Mouse (Mus musculus): ENCODE results near the gene Kl. TPM values are rescaled to one million over a fixed set of nuclear protein-coding genes. Genes with fewer than 3 reads are reported as not detected.

Kl gene
- polyA plus RNA-seq, 1 experiment from 2014 or later: 0.03 TPM

DNA sequence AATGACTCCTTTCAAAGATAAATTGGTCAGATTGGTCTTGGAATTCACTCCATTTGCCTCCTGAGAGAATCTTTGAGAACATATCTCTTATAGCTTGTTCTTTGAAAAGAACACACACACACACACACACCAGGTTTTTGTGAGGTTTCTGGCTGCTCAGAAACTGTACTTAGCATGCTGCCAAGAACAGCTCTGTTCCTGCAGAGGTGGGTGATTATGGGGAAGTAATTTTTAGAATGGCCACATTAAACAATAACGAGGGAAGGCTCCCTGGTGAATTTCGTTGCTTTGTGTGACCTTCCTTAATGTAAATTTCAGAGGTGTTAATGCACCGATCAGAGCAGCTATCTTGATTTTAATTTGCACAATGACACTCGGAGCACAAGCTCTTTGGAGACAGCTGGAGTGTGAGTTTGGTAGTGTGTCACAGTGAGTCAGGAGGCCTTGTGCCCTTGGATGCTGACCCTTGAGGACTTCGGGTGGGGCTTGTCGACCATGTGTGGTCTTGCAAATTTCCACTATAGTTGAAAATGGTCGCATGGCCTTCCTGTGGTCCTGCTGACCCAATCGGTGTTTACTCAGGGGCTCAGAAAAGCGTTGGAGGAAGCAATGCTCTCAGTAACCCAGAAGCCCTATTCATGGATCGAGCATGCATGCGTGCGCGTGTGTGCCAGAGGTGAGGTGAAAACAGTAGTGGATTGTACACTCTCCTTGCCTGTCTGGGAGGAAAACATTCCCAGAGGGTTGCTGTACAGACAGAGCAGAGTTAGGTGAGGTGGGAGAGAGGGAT is 67.8 kb downstream of the Kl start:
- Histone ChIP-seq H3K36me3 (no peaks in the 10 kb centered on the region), H3K27me3 (replicated peaks) (no peaks in the 10 kb centered on the region), H3K9ac (no peak overlapping the region), H3K4me1 (replicated peaks) (peaks cover 9% of the 10 kb centered on the region; the same call in 1 of the 2 replicates), H3K4me2 (replicated peaks) (no peak overlapping the region), H3K9me3 (no peaks in the 10 kb centered on the region), H3K27ac (no peak overlapping the region), H3K4me3 (replicated peaks) (no peak overlapping the region)
- no peak for ATAC-seq
- WGBS: 77% methylated on average over 13 of the region's 13 CpGs

GRCm38 (mm10) chr5:151020831-151021230 is 68.4 kb downstream of the Kl start:
- no peak overlapping the region for H3K4me2 ChIP-seq (replicated peaks)
- WGBS: 79% methylated on average over 14 of the region's 14 CpGs
- no peak overlapping the region for H3K9ac ChIP-seq
- H3K4me3 ChIP-seq (replicated peaks): no peak overlapping the region
- no peak overlapping the region for H3K27ac ChIP-seq
- H3K36me3 ChIP-seq: no peaks in the 10 kb centered on the region
- H3K9me3 ChIP-seq: no peaks in the 10 kb centered on the region
- ATAC-seq: no peak
- no peaks in the 10 kb centered on the region for H3K27me3 ChIP-seq (replicated peaks)
- H3K4me1 ChIP-seq (replicated peaks): peaks cover 9% of the 10 kb centered on the region; the same call in 1 of the 2 replicates

- no peak overlapping the region for H3K9ac ChIP-seq
Measured at GRCm38 (mm10) chr5:151022026-151022425, 69.6 kb downstream of the Kl start.

DNA sequence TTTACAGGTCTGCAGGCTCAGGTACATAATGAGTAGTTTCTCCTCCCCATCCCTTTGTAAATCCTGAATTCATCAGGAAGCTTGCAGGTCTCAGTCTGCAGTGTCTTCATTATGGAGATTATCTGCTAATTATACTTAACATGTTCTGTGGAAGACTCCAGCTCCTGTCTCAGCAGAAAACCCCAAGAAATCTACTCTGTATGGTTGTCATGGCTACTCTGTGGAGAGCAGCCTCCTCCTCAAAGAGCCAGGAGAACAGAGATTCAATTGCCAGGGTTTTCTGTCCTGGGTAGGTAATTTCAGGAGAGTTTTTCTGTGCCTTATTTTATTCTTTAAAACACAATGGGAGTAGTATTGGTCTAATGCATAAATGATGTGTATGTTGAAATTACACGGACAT is 70.5 kb downstream of the Kl start:
- peaks cover 10% of the 10 kb centered on the region for H3K4me1 ChIP-seq (replicated peaks)
- H3K9me3 ChIP-seq: no peaks in the 10 kb centered on the region
- H3K36me3 ChIP-seq: no peaks in the 10 kb centered on the region
- no peak overlapping the region for H3K4me2 ChIP-seq (replicated peaks)
- H3K4me3 ChIP-seq (replicated peaks): no peak overlapping the region
- no peaks in the 10 kb centered on the region for H3K27me3 ChIP-seq (replicated peaks)
- no peak overlapping the region for H3K9ac ChIP-seq
- 12% methylated on average over 1 of the region's 1 CpGs for WGBS
- ATAC-seq: no peak
- peak overlapping the region; percentile 70 for H3K27ac ChIP-seq

More at GRCm38 (mm10) chr5:151022026-151022425, 69.6 kb downstream of the Kl start:
- Histone ChIP-seq H3K4me1 (replicated peaks) (peaks cover 9% of the 10 kb centered on the region; the same call in 1 of the 2 replicates), H3K36me3 (no peaks in the 10 kb centered on the region), H3K27me3 (replicated peaks) (no peaks in the 10 kb centered on the region), H3K9me3 (no peaks in the 10 kb centered on the region), H3K4me3 (replicated peaks) (no peak overlapping the region), H3K4me2 (replicated peaks) (no peak overlapping the region), H3K27ac (no peak overlapping the region)
- WGBS: 71% methylated on average over 7 of the region's 7 CpGs
- ATAC-seq: no peak

- Histone ChIP-seq H3K4me1 (replicated peaks) (peaks cover 11% of the 10 kb centered on the region), H3K36me3 (no peaks in the 10 kb centered on the region), H3K4me2 (replicated peaks) (peak overlapping the region; percentile 26), H3K27ac (peak overlapping the region; percentile 70), H3K9ac (no peak overlapping the region), H3K9me3 (no peaks in the 10 kb centered on the region), H3K4me3 (replicated peaks) (no peak overlapping the region), H3K27me3 (replicated peaks) (no peaks in the 10 kb centered on the region)
- ATAC-seq: peak; percentile 60
- WGBS: 13% methylated on average over 8 of the region's 8 CpGs
Measured at GRCm38 (mm10) chr5:151023461-151023860, 71.1 kb downstream of the Kl start.

GRCm38 (mm10) chr5:151024483-151024882 is 72.1 kb downstream of the Kl start:
- Histone ChIP-seq H3K4me2 (replicated peaks) (no peak overlapping the region), H3K4me3 (replicated peaks) (no peak overlapping the region), H3K9ac (no peak overlapping the region), H3K4me1 (replicated peaks) (peaks cover 9% of the 10 kb centered on the region), H3K27ac (no peak overlapping the region), H3K9me3 (no peaks in the 10 kb centered on the region), H3K36me3 (no peaks in the 10 kb centered on the region), H3K27me3 (replicated peaks) (no peaks in the 10 kb centered on the region)
- no peak for ATAC-seq
- WGBS: 74% methylated on average over 2 of the region's 2 CpGs

DNA sequence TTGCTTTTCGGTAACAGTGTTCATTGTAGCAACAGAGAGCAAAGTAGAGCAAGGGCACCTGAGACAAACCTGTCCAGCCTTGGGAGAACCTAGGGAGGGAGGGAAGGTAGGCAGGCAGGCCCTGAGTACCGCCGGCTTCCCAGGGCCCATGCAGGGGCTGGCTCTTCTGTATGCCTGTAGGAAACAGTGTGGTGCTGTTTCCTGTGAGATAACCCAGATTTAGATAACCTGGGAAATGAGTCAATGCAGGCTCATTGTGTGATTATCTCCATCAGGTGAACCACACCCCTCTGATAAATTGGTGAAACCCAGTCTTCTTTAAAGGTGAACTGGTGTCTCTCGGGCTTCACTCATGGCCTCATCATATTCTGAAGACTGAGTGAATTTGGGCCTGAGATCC is 73.7 kb downstream of the Kl start:
- H3K4me1 ChIP-seq (replicated peaks): peaks cover 9% of the 10 kb centered on the region
- no peaks in the 10 kb centered on the region for H3K27me3 ChIP-seq (replicated peaks)
- H3K27ac ChIP-seq: no peak overlapping the region
- H3K9ac ChIP-seq: no peak overlapping the region
- H3K4me3 ChIP-seq (replicated peaks): no peak overlapping the region
- WGBS: 78% methylated on average over 4 of the region's 4 CpGs
- no peak overlapping the region for H3K4me2 ChIP-seq (replicated peaks)
- H3K36me3 ChIP-seq: no peaks in the 10 kb centered on the region
- no peaks in the 10 kb centered on the region for H3K9me3 ChIP-seq
- no peak for ATAC-seq

DNA sequence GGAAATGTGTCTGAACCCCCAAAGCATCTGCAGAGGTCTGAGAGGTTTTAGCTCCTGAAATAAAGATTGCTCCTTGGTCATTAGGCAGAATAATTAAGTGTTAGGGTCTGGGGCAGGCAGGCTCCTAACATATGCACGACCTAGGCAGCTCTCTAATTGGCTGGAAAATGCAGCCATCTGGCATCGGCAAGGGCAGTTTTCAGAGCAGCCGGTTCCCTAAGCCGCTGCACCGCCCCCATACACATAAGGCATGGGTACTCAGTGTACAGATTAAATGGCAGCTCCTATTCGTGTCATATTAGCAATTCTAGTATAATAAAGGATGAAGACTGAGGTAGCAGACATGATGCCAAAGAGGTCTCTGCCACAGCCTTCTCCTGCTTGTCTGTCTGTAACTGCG is 74.8 kb downstream of the Kl start:
- no peaks in the 10 kb centered on the region for H3K36me3 ChIP-seq

GRCm38 (mm10) chr5:151028906-151029305 is 76.5 kb downstream of the Kl start:
- Histone ChIP-seq H3K4me2 (replicated peaks) (no peak overlapping the region), H3K9me3 (no peaks in the 10 kb centered on the region), H3K27ac (no peak overlapping the region), H3K4me1 (replicated peaks) (peaks cover 3% of the 10 kb centered on the region; the same call in 1 of the 2 replicates), H3K9ac (no peak overlapping the region), H3K36me3 (no peaks in the 10 kb centered on the region), H3K27me3 (replicated peaks) (no peaks in the 10 kb centered on the region), H3K4me3 (replicated peaks) (no peak overlapping the region)
- 65% methylated on average over 6 of the region's 6 CpGs for WGBS
- no peak for ATAC-seq

More for the DNA sequence above, 74.8 kb downstream of the Kl start:
- H3K9me3 ChIP-seq: no peaks in the 10 kb centered on the region
- no peak overlapping the region for H3K4me3 ChIP-seq (replicated peaks)
- H3K27me3 ChIP-seq (replicated peaks): no peaks in the 10 kb centered on the region
- no peak overlapping the region for H3K27ac ChIP-seq
- ATAC-seq: no peak
- H3K4me2 ChIP-seq (replicated peaks): no peak overlapping the region
- WGBS: 64% methylated on average over 7 of the region's 7 CpGs
- no peak overlapping the region for H3K9ac ChIP-seq
- H3K4me1 ChIP-seq (replicated peaks): peaks cover 9% of the 10 kb centered on the region

- no peaks in the 10 kb centered on the region for H3K4me1 ChIP-seq (replicated peaks)
- H3K4me3 ChIP-seq (replicated peaks): no peak overlapping the region
- H3K9me3 ChIP-seq: no peaks in the 10 kb centered on the region
- no peak overlapping the region for H3K27ac ChIP-seq
- H3K27me3 ChIP-seq (replicated peaks): no peaks in the 10 kb centered on the region
- peaks cover 4% of the 10 kb centered on the region; the same call in 1 of the 2 replicates for H3K36me3 ChIP-seq
- H3K4me2 ChIP-seq (replicated peaks): no peak overlapping the region
- H3K9ac ChIP-seq: no peak overlapping the region
- 61% methylated on average over 9 of the region's 9 CpGs for WGBS
- ATAC-seq: no peak
Measured at GRCm38 (mm10) chr5:151034715-151035512, 82.5 kb downstream of the Kl start.

DNA sequence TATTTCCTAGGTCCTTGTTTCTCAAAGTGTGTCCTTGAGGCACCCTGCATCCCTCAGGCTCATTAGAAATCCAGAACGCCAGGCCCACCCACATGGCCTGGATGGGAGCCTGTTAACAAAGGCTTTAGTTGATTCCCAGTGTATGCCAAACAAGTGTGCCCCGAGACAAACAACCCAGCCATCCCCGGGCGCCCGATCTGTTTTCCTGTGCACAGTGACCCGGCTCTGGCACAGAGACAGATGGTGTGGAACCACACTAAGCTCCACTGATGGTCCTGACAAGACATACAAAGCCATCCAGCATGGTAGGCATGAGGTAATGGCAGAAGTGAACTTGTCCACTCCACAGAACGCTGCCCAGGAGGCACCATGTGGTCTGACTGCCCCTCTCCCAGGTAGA is 85.5 kb downstream of the Kl start:
- H3K9ac ChIP-seq: no peak overlapping the region
- no peaks in the 10 kb centered on the region for H3K27me3 ChIP-seq (replicated peaks)
- no peak overlapping the region for H3K4me2 ChIP-seq (replicated peaks)
- H3K4me1 ChIP-seq (replicated peaks): no peaks in the 10 kb centered on the region
- ATAC-seq: no peak
- H3K4me3 ChIP-seq (replicated peaks): no peak overlapping the region
- no peaks in the 10 kb centered on the region for H3K9me3 ChIP-seq
- peaks cover 7% of the 10 kb centered on the region for H3K36me3 ChIP-seq
- no peak overlapping the region for H3K27ac ChIP-seq
- WGBS: 86% methylated on average over 7 of the region's 7 CpGs

GRCm38 (mm10) chr5:151042911-151043310 is 90.5 kb downstream of the Kl start:
- no peaks in the 10 kb centered on the region for H3K27me3 ChIP-seq (replicated peaks)
- peak; percentile 84 for ATAC-seq
- peaks cover 16% of the 10 kb centered on the region for H3K36me3 ChIP-seq
- H3K4me1 ChIP-seq (replicated peaks): no peaks in the 10 kb centered on the region; the same call in 1 of the 2 replicates
- H3K9ac ChIP-seq: no peak overlapping the region
- no peak overlapping the region for H3K4me2 ChIP-seq (replicated peaks)
- 84% methylated on average over 5 of the region's 5 CpGs for WGBS
- H3K4me3 ChIP-seq (replicated peaks): no peak overlapping the region
- H3K27ac ChIP-seq: no peak overlapping the region
- H3K9me3 ChIP-seq: no peaks in the 10 kb centered on the region

Data from intestine, embryonic 15.5 days (tissue).